Mouse (Mus musculus) embryo, embryonic 10.5 days (tissue): ENCODE measurements at regions not wholly inside any gene's neighbourhood (a gene's known extent, or its start where the extent isn't known, plus 50 kb on each side); places are given as distances from the start of the nearest gene placed in this dataset.

Experiments used
- DNase-seq: peaks from one replicate; pipeline ENCODE4 v3.0.0-alpha.2; 2015; ENCODE audit warnings: low spot score

DNA sequence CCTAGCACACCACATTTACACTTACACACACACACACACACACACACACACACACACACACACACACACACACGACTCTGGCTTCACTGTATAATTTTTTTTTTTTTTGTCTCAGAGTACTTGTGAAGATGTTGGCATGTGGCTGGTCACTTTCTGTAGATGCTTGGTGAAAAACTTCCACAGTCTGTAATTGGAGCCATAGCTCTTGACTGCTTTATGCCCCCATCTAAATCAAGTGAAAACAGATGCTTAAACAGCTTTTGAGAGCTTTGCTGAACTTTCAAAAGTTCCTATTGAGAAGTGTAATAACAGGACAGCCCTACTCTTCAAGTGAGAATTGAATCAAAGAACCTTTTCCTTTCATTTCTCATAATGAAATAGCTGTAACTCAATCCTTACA is 317.7 kb downstream of the Gm21750 start:
- peak; percentile 16 for DNase-seq

DNA sequence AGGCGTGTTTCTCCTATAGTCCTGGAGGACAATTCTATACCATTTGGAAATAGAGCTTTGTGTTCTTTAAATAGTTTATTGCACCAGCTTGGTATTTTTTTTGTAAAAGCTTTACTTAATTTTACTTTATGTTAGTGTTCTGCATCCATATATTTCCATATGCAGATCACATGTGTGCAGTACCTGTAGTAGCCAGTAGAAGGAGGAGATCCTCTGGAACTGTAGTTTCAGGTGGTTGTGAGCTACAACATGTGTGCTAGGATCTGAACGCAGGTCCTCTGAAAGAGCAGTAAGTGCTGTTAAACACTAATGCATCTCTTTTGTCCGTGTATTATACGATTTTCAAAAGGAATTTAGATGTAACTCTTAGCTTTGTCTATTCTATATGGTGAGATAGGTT is 335.2 kb downstream of the Gm21750 start:
- no peak for DNase-seq

DNA sequence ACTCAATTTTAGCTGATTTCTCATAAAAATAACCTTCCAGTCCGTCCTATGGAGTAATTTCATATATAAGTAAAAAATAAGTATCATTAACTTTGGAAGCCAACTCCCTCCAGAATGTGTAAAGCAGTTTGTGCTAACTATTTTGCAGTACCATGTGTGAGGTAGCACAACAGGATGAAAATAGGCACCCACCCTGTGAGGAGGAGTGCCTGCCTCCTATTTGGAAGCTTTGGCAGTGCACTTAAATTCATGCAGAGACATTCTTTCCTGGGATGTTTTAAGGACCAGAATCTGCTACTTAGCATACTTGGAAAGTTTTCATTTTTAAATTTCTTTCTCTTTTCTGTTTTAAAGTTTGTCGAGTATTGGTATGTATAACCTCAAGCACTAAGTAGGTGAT is 336.8 kb downstream of the Gm21750 start:
- no peak for DNase-seq

DNA sequence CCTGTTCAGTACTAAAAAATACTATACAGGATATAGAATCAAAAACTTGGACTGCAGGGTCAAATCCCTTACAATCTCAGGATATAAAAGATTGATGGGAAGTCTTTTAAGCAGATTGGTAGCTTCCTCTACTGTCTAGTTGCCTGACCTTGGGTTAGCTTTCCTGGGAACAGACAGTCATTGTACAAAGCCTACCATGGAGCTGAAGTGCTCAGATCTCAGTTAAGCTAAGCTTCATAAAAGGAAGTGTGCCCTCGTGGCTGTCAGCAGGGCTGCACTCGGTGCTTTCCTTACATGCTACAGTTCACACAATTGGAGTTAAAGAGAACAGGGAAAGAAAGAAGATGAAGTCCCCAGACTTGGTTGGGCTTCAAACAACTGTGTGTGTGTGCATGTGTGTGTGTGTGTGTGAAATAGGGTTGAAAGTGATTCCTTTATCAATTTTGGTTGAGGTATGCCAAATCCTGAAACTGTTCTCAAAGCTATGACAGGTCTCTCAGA is 338.4 kb downstream of the Gm21750 start:
- DNase-seq = no peak

DNA sequence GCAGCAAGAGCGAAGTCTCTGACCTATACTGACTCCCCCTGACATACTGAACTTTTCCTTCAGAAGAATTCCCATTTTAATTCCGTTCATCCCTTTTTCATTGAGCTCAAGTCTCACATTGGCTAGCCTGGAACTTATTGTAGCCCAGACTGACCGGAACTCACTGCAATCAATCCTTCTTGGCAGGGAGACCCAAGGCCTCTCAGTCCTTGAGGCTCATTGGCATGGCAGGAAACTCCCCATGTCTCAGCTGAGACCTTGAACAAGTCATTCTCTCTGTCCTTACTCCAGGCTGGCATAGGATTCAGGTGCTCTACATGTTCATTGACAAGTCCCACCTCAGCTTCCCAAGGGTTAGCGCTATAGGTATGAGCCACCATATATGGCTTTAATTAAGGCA is 345.9 kb downstream of the Gm21750 start:
- no peak for DNase-seq

DNA sequence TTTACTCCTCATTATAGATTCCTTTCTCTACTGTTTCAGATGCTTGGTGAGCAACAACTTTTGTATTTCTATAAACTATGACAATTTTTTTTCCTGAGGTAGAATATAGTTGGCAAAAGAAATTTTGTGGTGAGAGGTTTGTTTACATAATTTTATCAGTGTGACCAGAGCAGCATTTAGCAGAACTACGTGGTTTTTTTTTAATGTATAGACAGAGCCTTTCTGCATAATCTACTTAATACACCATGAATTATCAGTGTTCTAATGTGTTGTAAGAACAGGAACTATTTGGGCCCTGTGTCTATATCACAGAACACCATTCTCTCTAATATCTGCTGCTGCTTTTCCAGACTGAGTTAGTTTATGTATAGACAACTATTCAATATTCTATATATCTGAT is 350.5 kb downstream of the Gm21750 start:
- DNase-seq = no peak

DNA sequence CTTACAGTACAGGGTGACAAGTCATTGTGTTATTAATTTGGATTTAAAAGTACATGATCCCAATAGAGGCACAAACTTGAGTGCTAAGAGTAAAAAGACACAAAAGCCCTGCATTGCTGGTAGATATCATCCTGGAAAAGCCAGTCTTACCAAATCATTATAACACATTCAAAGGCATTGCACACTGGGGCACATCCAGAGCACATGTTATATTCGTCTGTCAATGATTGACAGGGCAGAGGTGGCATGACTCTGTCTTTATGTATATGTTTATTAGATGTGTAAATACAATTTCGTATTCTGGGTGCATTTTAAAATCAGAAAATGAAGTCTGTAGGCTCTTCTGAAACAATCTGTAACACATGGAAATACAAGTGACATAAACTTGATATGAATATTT is 358.4 kb downstream of the Gm21750 start:
- no peak for DNase-seq

DNA sequence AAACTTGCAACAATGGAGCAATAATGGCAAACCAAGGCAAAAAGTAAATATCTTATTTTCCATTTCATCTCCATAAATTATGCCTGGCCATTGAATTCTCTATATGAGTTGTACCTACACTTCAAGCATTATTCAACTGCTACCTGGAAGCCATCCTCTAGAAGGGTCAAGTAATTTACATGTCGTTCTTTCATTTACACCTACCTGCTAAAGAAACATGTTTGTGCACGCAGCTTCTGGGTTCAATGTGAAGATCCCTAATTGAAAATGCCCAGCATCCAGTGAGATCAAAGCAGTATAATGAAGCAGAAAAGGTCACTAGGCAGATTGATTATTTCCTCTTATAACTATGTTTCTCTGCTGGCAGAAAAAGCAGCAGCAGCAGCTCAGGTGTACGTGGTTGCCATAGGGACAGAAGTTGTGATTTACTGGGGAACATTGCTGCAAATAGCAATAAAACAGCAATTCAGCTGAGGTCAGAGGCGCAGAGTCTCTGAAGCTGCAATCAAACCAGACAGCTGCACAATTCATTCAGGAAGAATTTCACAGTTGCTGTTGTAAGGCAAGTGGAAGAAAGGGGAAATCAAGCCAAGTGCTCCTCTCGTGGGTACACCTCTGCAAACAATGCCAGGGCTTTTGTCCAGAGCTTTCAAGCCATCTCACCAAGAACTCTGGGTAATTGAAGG is 386.1 kb downstream of the Gm21750 start:
- DNase-seq = peak; percentile 15

DNA sequence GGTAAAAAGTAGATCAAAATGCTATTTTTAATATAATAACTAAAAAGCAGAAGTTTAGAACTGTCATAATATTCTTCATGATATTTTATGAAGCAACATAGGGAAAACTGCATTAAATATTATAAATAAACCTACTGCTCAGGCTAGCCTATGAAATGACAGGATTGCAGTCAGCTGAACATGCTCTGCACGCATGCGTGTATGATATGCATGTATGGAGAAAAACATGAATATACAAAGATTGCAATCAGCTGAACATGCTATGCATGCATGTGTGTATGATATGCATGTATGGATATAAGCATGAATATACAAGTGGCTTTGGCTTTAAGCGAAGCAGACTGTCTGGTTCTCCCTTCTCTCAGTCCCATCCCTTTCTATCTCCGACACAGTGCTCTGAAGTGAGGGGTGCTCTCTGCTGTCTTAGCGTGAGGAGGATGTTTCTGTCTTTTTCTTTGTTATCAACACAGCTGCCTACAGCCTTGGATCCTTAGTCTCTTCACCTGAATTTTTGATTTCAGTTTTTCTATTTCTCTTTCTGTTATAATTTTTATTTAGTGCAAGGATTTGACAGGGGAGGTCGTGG is 386.8 kb downstream of the Gm21750 start:
- no peak for DNase-seq

DNA sequence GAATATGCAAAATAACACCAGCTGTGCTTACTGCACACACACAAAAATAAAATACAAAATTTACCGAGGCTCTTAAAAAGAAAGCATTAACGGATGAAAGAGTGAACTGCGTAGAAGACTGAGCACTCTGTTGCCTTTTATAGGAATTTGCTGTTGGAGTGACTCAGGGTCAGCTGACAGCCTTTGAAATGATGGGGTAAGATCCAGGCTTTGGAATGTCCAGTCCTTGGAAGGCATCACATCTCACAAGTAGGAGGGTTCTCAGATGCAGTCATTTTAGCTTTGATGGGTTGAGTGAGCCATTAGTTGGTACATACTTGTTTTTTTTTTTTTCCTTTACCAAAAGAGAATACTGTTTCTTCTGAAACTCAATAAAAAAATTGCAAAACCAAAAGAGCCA is 387.4 kb downstream of the Gm21750 start:
- DNase-seq = no peak

DNA sequence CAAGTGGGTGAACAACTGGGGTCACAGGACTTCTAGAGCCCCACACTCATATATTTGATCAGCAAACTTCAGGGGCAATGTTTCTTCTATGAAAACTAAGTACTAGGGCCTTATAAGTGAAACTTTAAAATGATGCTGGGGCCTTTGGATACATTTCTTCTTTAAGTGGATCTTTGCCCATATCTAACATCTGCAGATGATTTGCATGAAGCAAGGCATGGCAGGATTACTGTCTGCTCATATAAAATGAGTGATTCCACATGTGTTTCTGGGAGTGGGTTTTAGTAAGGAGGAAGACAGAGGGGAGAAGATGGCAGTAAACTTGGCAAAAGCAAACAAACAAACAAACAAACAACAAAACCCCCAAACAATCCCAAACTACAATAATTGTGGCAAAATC is 405.0 kb downstream of the Gm21750 start:
- no peak for DNase-seq

DNA sequence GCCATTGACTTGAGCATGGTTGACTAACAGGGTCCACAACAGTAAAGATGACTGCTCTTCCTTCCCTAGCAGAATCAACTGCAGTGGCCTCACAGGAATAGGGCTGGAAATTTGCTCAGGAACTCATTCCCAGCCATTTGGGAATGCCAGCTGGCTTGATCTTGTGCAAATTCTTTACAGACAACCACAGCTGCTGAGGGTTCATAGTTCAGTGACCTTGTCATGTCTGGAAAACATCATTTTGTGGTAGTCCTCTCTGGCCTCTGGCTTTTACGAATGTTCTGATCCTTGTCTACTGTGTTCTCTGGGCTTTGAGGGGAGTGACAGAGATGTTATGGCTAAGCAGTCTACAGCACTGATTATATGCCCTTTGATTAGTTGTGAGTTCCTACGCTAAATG is 432.0 kb downstream of the Gm21750 start:
- peak; percentile 40 for DNase-seq

DNA sequence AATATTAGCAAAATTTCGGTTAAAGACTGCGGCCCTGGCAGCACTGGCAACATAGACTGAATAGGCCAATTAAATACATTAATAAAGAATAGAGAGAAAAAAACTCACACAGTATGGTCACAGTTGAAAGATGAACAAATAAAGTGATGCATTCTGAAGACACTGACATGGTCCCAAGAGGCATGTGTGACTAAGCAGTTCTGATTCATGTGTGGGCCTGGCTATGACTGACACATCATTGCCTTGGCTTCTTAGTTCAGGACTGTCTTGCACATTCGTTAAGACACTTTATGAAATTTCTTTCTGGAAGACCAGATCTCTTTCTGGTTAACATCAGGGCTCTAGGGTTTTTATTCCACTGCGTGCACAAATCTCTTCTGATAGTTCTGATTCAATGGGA is 438.7 kb downstream of the Gm21750 start:
- DNase-seq = no peak

DNA sequence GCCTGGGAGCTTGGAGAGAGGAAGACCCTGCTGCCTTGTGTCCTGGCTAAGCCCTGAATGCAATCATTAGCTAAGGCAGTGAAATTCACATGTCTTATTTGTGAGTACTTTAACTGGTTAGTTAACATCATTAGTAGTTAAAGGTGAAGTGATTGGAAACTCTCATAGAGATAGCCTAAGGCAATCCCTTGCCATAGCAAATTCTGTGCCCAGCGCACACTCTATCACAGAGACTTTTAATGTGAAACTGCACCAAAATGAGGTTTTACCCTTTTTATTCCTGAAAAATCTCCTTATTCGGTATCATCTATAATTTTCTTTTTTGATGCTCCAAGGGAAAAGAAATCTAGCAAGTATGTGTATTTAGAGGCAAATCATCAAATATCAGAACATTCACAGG is 451.6 kb downstream of the Gm21750 start:
- DNase-seq = no peak

DNA sequence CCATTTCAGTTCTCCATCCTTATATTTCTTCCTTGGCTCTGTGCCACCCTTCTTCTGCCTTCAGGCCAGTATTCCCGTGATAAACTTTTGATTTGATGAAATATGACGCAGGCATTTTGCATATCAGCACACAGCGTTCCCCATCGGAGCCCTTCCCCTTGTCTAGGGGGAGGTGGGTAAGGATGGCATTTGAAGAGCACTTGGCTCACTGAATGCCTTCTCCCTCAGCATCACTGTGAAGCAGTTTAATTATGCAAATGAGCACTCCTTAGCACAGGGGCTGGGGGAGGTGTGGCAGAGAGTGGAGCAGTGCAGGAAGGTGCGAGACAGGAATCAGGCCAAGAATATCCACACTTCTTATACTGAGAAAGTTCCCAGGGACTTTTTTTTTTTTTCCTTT is 452.1 kb downstream of the Gm21750 start:
- DNase-seq = no peak

DNA sequence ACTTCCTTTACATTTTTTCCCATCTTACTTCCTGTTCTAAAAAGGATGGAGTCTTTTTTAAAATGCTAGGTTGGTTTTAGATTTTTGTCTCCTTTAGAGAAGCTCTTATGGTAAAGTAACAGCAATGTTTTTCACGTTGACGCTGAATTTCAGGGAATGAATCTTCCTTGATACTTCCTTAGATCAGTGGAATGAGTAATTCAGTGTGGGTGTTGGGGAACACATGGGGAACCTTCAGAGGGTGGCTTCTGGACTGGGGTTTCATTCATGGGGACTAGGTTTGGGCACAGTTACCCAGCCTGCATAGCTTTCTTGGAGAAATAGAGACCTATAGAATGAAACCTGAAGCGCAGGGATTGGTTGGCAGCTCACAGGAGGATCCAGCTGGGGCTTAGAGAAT is 452.5 kb downstream of the Gm21750 start:
- no peak for DNase-seq

DNA sequence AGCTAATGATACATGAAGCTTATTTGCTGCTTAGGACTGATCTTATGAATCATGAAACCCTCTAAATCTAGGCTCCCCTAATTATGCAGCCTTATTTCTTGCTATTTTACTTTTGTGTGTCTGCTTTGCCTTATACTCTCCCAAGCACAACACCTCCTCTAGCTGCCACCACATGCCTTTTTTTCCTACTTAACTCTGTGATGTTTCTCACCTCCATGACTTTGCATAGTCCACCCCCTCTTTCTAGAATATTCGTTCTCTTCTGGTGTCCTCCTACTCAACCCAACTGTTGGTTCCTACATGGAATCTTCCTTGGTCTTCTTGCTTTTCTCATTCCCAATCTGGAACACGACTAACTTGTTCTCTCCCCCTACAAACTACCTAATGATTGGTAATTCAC is 456.7 kb downstream of the Gm21750 start:
- DNase-seq = no peak

DNA sequence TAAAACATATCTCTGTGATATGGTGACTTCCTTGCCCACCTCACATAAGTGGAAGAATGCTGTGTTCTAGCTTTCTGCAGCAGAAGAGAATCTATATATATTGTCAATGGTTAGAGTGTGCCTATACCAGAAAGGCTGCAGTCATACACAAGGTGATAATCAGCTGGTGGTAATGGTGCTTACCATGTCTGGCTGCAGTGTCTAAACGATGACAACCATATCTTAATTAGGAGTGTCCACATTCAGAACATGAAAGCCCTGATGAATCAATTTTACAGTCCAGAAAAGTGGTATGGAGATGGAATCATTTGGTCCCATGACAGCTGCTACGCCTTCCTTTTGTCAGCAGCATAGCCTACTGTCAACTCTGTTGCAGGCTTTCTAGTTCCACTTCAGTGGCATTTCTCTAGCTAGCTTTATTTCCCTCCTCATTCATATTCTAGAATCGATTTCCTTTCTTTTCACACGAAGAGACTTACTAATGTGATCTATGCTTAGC is 484.2 kb downstream of the Gm21750 start:
- no peak for DNase-seq

DNA sequence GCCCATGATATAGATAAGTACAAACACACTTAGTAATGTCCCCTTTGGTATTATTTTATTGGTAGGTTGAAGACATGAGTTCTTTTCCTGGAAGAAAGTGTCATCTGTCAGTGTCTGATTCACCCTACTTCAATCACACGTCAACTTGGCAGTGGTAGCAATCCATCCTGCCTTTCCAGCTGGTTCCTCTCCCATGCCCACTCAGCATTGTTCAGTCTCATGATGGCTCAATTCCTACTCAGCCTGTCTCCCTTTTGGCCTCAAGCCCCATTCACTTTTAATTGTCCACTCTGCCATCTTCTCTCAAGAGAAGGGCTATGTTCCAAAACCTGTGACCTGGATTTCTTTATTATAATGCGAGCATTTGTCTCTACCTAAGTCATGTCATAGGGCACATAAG is 474.4 kb upstream of the Htr2a start:
- no peak for DNase-seq

DNA sequence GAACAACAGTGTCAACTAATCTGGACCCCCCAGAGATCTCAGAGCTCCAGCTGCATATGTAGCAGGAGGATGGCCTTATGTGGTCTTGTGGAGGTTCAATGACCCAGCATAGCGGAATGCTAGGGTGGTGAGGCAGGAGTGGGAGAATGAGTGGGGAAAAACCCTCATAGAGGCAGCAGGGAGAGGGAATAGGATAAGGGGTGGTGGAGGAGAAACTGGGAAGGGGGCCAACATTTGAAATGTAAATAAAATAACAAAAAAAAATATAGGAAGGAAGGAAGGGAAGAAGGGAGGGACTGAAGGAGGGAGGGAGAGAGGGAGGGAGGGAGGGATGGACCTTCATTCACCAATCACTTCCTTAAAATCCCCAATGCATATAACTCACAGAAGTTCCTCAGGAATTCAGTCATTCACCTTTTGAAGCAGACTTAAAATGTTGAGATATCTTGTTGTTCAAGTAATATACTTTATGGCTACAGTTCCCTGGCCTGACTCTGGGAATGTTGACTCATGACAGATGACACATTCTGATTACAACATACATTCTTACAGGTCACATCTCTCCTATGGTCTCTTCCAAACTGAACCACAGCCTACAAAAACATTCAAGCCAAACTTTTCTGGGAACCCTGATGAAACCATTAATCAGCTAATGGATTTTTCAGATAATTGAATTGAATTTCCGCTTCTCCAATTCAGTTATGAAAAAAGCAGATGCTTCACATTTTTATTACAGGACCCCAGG is 471.3 kb upstream of the Htr2a start:
- no peak for DNase-seq

DNA sequence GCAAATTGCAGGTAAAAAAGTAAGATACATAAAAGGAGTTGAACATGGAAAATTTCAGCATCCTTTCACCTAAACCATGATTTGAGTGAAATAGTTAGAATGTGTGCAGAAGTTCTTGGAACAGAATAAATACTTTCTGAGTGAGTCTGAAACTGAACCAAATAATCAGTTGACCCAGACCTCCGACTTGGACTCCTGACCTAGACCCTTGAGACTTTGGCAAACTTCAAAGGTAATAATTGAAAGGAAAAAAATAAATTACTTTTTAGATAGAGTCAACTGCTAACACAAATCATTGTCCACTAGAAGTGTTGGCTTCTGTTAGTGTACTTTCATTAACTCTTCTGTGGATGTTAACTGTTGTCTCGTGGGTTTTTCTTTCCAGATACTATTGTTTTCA is 460.6 kb upstream of the Htr2a start:
- DNase-seq = no peak

DNA sequence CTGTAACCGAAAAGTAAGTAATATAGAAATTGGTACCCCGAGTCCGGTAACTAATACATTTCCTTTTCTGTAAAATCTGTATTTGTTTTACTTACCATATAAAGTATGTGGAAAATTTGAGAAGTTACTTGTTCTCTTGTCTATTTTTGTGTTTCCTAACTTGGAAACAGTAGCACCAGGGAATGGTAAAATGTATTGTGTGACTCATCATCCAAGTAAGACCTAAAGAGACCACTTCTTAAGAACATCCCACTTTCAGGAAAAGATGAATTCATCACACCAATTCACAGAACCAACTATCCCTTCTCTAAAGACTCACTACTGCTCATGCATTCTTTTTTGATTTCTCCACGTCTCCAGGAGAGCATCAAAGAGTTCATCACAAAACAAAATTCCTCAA is 457.6 kb upstream of the Htr2a start:
- DNase-seq = no peak

DNA sequence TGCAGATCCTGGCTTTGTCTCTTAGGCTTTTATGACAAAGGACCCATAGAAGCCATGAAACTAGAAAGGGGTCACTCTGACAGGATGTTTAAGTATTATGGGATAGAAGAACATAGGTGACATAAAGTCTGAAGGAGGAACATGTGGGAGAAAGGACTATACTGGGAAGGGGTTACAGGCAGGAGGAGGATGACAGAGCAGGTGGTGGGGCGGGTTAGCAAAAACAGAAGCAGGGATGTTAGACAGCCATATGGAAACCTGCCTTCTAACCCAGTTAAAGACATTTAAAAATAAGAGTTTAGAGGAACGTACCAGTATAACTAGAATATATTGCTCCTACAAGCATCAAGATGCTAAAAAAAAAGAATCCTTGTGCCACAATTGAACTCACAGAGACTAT is 438.9 kb upstream of the Htr2a start:
- no peak for DNase-seq
